Mouse (Mus musculus) bone marrow macrophage, adult 2 months (primary cell): ENCODE data around the gene Alk.
A peak's percentile ranks its signal among the peaks of the same experiment; 100 is the strongest.

Source experiments
- CTCF ChIP-seq: IDR thresholded peaks from 2 replicates; pipeline ENCODE4 v1.5.1; 2012; ENCODE audit warnings: low read depth, mild to moderate bottlenecking, low read length, moderate library complexity
- POLR2A ChIP-seq: IDR thresholded peaks from 2 replicates; pipeline ENCODE4 v1.6.1; 2012; ENCODE audit warnings: mild to moderate bottlenecking, low read depth, low read length, borderline replicate concordance

GRCm38 (mm10) chr17:72606251-72606650 is 1.8 kb upstream of the Alk start:
- peak; percentile 70 for TF ChIP-seq CTCF
- no peak for TF ChIP-seq POLR2A
